Mouse (Mus musculus) small intestine, adult 2 months (tissue): ENCODE results near the gene Ifitm3. TPM values are rescaled to one million over a fixed set of nuclear protein-coding genes. Genes with fewer than 3 reads are reported as not detected.

Experiments used
- H3K27ac ChIP-seq: fragments of 200-500 bp; 2 replicates; pipeline ENCODE4 v1.5.1; 2012; ENCODE audit warnings: low read depth, low read length, control low read depth, inconsistent platforms; ENCODE audit not compliant: insufficient read depth
- H3K27me3 ChIP-seq: fragments of 200-500 bp; 2 replicates; pipeline ENCODE4 v1.6.1; 2012; ENCODE audit warnings: mild to moderate bottlenecking, moderate library complexity, low read length, inconsistent platforms; ENCODE audit not compliant: control insufficient read depth, insufficient read depth
- H3K36me3 ChIP-seq: fragments of 200-500 bp; 2 replicates; pipeline ENCODE4 v1.6.1; 2012; ENCODE audit warnings: mild to moderate bottlenecking, low read length, control low read depth, inconsistent platforms; ENCODE audit not compliant: control insufficient read depth, insufficient read depth
- H3K4me1 ChIP-seq: fragments of 200-500 bp; 2 replicates; pipeline ENCODE4 v1.6.1; 2012; ENCODE audit warnings: low read length, inconsistent platforms, mixed read lengths; ENCODE audit not compliant: control insufficient read depth, insufficient read depth, insufficient read length
- H3K4me3 ChIP-seq: fragments of 200-500 bp; 2 replicates; pipeline ENCODE4 v1.5.1; 2012; ENCODE audit warnings: low read depth, mild to moderate bottlenecking, control low read depth, inconsistent platforms, low read length, moderate library complexity
- CTCF ChIP-seq: fragments of 200-500 bp; IDR thresholded peaks from 2 replicates; pipeline ENCODE4 v1.5.1; 2012; ENCODE audit warnings: low read depth, mild to moderate bottlenecking, control low read depth, inconsistent platforms, low read length, moderate library complexity, mixed read lengths; ENCODE audit not compliant: insufficient replicate concordance, insufficient read length; ENCODE audit errors: extremely low read depth
- POLR2A ChIP-seq: fragments of 200-500 bp; IDR thresholded peaks from 2 replicates; pipeline ENCODE4 v1.6.1; 2012; ENCODE audit warnings: low read depth, mild to moderate bottlenecking, control low read depth, inconsistent platforms, low read length, moderate library complexity
- WGBS: fragments of 180-500 bp; shearing (Covaris S2); methylation state at CpG from one replicate; pipeline ENCODE4 v1.1.7; 2018; 5-methylcytosine and 5-hydroxymethylcytosine counted together
- polyA plus RNA-seq: library from polyadenylated mRNA; depleted of rRNA; stranded (reverse); fragments of >200 nt; gene quantifications from 2 replicates; pipeline ENCODE4 v1.2.3, GENCODE M21; 2012; rRNA removed

Gene Ifitm3
- polyA plus RNA-seq, 1 experiment = 147 TPM

DNA sequence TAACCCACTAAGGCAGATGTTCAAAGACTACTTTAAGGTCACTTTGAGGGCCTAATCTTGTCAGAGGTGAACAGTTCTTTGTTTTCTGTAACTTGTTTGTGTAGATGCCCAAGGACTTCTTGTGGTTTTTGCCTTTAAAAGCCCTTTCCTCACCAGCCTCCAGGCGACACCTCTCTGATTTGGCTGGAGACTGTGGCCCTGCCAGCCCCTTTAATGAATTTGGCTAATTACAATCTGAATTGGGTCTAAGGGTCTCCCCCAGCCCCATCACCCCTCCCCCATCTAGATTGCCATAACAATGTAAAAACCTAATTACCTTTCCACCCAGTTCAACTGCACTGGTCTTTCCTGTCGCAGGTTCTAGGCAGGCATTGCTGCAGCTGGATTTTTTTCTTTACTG lies 47.8 kb downstream of the Ifitm3 start:
- Histone ChIP-seq H3K27me3 (no peaks in the 10 kb centered on the region), H3K4me1 (no peaks in the 10 kb centered on the region), H3K27ac (no peak overlapping the region), H3K36me3 (no peaks in the 10 kb centered on the region), H3K4me3 (no peak overlapping the region)
- TF ChIP-seq CTCF (no peak), POLR2A (no peak)
- 97% methylated on average over 2 of the region's 2 CpGs for WGBS

GRCm38 (mm10) chr7:140961416-140961815 lies 49.2 kb downstream of the Ifitm3 start:
- 95% methylated on average over 2 of the region's 2 CpGs for WGBS
- Histone ChIP-seq H3K27me3 (no peaks in the 10 kb centered on the region), H3K27ac (no peak overlapping the region), H3K4me3 (no peak overlapping the region), H3K4me1 (no peaks in the 10 kb centered on the region), H3K36me3 (no peaks in the 10 kb centered on the region)
- TF ChIP-seq CTCF (no peak), POLR2A (no peak)

DNA sequence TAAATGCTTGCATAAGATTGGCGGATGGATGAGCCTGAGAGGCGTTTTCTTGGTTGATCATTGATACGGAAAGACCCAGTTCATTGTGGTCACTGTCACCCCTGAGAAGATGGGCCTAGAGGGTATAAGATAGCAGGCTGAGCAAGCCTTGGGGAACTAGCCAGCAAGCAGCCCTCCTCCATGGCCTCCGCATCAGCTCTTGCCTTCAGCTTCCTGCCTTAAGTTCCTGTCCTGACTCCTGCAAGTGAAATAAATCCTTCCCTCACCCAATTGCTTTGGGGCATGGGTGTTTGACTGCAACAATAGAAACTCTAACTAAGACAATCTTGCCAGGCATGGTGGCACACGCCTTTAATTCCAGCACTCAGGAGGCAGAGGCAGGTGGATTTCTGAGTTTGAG lies 50.5 kb downstream of the Ifitm3 start:
- WGBS = 90% methylated on average over 5 of the region's 5 CpGs
- Histone ChIP-seq H3K4me1 (no peaks in the 10 kb centered on the region; the same call in 1 of the 2 replicates), H3K27ac (no peak overlapping the region), H3K27me3 (no peaks in the 10 kb centered on the region), H3K4me3 (no peak overlapping the region), H3K36me3 (no peaks in the 10 kb centered on the region)
- TF ChIP-seq CTCF (no peak), POLR2A (no peak)

Other genes starting within 250 kb of the Ifitm3 start
- gene Cyp2e1, start 247.0 kb downstream of the Ifitm3 start, polyA plus RNA-seq = 0.09 and 0.13 TPM in 2 replicates
- gene Syce1, start 222.9 kb downstream of the Ifitm3 start, polyA plus RNA-seq = not detected in 2 replicates
- not detected in 2 replicates for gene Zfp941, start 188.6 kb downstream of the Ifitm3 start, polyA plus RNA-seq
- 36.7 and 37.3 TPM in 2 replicates for gene Urah, start 175.8 kb downstream of the Ifitm3 start, polyA plus RNA-seq
- gene Scgb1c1, start 165.2 kb downstream of the Ifitm3 start, polyA plus RNA-seq = not detected in 2 replicates
- gene Odf3, start 163.0 kb downstream of the Ifitm3 start, polyA plus RNA-seq = not detected in 2 replicates
- not detected in 2 replicates for gene Gm45785, start 154.4 kb downstream of the Ifitm3 start, polyA plus RNA-seq
- 47.5 and 95.5 TPM in 2 replicates for gene Ric8a, start 153.8 kb downstream of the Ifitm3 start, polyA plus RNA-seq
- 10.4 and 17.1 TPM in 2 replicates for gene Bet1l, start 153.2 kb downstream of the Ifitm3 start, polyA plus RNA-seq
- gene Psmd13, start 128.8 kb downstream of the Ifitm3 start, polyA plus RNA-seq = 33.5 and 55.7 TPM in 2 replicates
- gene Sirt3, start 128.5 kb downstream of the Ifitm3 start, polyA plus RNA-seq = 13.6 and 20.4 TPM in 2 replicates
- gene Cox8b, start 110.3 kb downstream of the Ifitm3 start, polyA plus RNA-seq = 1.1 and 1.2 TPM in 2 replicates
- 45.0 and 110 TPM in 2 replicates for gene Nlrp6, start 89.9 kb downstream of the Ifitm3 start, polyA plus RNA-seq
- 10.8 and 15.1 TPM in 2 replicates for gene Pgghg, start 69.4 kb downstream of the Ifitm3 start, polyA plus RNA-seq
- gene Ifitm5, start 60.5 kb downstream of the Ifitm3 start, polyA plus RNA-seq = 0.56 and 0.87 TPM in 2 replicates
- gene Gm45717, start 54.8 kb downstream of the Ifitm3 start, polyA plus RNA-seq = 1.1 TPM in 1 of 2 replicates, not detected in the other
- gene Ifitm2, start 54.8 kb downstream of the Ifitm3 start, polyA plus RNA-seq = 263 and 363 TPM in 2 replicates
- 107 and 120 TPM in 2 replicates for gene Ifitm1, start 43.5 kb downstream of the Ifitm3 start, polyA plus RNA-seq
- 2.5 and 3.1 TPM in 2 replicates for gene Ifitm6, start 7.2 kb upstream of the Ifitm3 start, polyA plus RNA-seq
- gene Gm17387, start 18.4 kb upstream of the Ifitm3 start, polyA plus RNA-seq = not detected in 2 replicates
- 5.4 and 15.8 TPM in 2 replicates for gene B4galnt4, start 50.3 kb upstream of the Ifitm3 start, polyA plus RNA-seq
- gene Pkp3, start 67.4 kb upstream of the Ifitm3 start, polyA plus RNA-seq = 87.5 and 236 TPM in 2 replicates
- gene Sigirr, start 89.8 kb upstream of the Ifitm3 start, polyA plus RNA-seq = 19.8 and 38.3 TPM in 2 replicates
- 38.2 and 74.3 TPM in 2 replicates for gene Ano9, start 107.0 kb upstream of the Ifitm3 start, polyA plus RNA-seq
- gene Ptdss2, start 111.6 kb upstream of the Ifitm3 start, polyA plus RNA-seq = 17.5 and 26.3 TPM in 2 replicates
- gene Rnh1, start 162.1 kb upstream of the Ifitm3 start, polyA plus RNA-seq = 113 and 162 TPM in 2 replicates
- gene Hras, start 183.2 kb upstream of the Ifitm3 start, polyA plus RNA-seq = 49.1 and 67.1 TPM in 2 replicates
- gene Lrrc56, start 183.4 kb upstream of the Ifitm3 start, polyA plus RNA-seq = 4.0 and 7.4 TPM in 2 replicates
- gene Lmntd2, start 203.3 kb upstream of the Ifitm3 start, polyA plus RNA-seq = 4.9 and 8.1 TPM in 2 replicates
- 115 and 258 TPM in 2 replicates for gene Rassf7, start 205.1 kb upstream of the Ifitm3 start, polyA plus RNA-seq
- gene Phrf1, start 218.0 kb upstream of the Ifitm3 start, polyA plus RNA-seq = 21.3 and 34.2 TPM in 2 replicates